Mouse (Mus musculus) hindbrain, embryonic 12.5 days (tissue): ENCODE measurements around the gene Tdrkh. TPM values are rescaled to one million over a fixed set of nuclear protein-coding genes. Genes with fewer than 3 reads are reported as not detected.

Source experiments
- ATAC-seq: fragments of 200-750 bp; cut with Nextera tagmentation; 2 replicates; pipeline ENCODE4 v1.8.0; 2017; ENCODE audit warnings: moderate TSS enrichment; ENCODE audit not compliant: low FRiP score
- H3K27ac ChIP-seq: fragments of 300-500 bp; sonication (generic); 2 replicates; pipeline ENCODE4 v1.5.1; 2016; ENCODE audit warnings: mild to moderate bottlenecking
- H3K27me3 ChIP-seq: fragments of 300-500 bp; sonication (generic); 2 replicates; pipeline ENCODE4 v1.6.1; 2016; ENCODE audit warnings: mild to moderate bottlenecking
- H3K36me3 ChIP-seq: fragments of 300-500 bp; sonication (generic); 2 replicates; pipeline ENCODE4 v1.6.1; 2016; ENCODE audit warnings: mild to moderate bottlenecking
- H3K4me1 ChIP-seq: fragments of 300-500 bp; sonication (generic); 2 replicates; pipeline ENCODE4 v1.6.1; 2016
- H3K4me2 ChIP-seq: fragments of 300-500 bp; sonication (generic); replicated peaks from 2 replicates; pipeline ENCODE4 v1.6.1; 2016; ENCODE audit warnings: mild to moderate bottlenecking
- H3K4me3 ChIP-seq: fragments of 300-500 bp; sonication (generic); 2 replicates; pipeline ENCODE4 v1.5.1; 2016; ENCODE audit warnings: mild to moderate bottlenecking
- H3K9ac ChIP-seq: fragments of 300-500 bp; sonication (generic); 2 replicates; pipeline ENCODE4 v1.6.1; 2016; ENCODE audit warnings: mild to moderate bottlenecking, moderate library complexity
- H3K9me3 ChIP-seq: fragments of 300-500 bp; sonication (generic); replicated peaks from 2 replicates; pipeline ENCODE4 v1.6.1; 2016; ENCODE audit warnings: mild to moderate bottlenecking
- WGBS: fragments of 180-500 bp; shearing (Covaris S2); methylation state at CpG from one replicate; pipeline ENCODE4 v1.1.7; 2016; 5-methylcytosine and 5-hydroxymethylcytosine counted together
- polyA plus RNA-seq: library from polyadenylated mRNA; unstranded; fragments of >200 nt; fragmentation: Nextera tagmentation; extraction: Ambion mirVana; gene quantifications from 2 replicates; pipeline ENCODE4 v1.2.1, GENCODE M21; 2016

Gene Tdrkh
- polyA plus RNA-seq, 1 experiment from 2014 or later = 48.7 TPM

GRCm38 (mm10) chr3:94482764-94483385, 69.8 kb downstream of the Tdrkh start:
- H3K4me1 ChIP-seq = peaks cover 77% of the 10 kb centered on the region
- peak overlapping the region; percentile 82; the same call in 1 of the 2 replicates for H3K4me2 ChIP-seq
- no peak overlapping the region for H3K4me3 ChIP-seq
- whole genome bisulfite sequencing = 84% methylated on average over 17 of the region's 17 CpGs
- H3K27ac ChIP-seq = peak overlapping the region; percentile 93
- peaks cover 11% of the 10 kb centered on the region; the same call in 1 of the 2 replicates for H3K27me3 ChIP-seq
- H3K9ac ChIP-seq = no peak overlapping the region
- peaks cover 37% of the 10 kb centered on the region for H3K36me3 ChIP-seq
- ATAC-seq = no peak
- H3K9me3 ChIP-seq = no peaks in the 10 kb centered on the region

GRCm38 (mm10) chr3:94483790-94484439, 70.8 kb downstream of the Tdrkh start:
- peaks cover 8% of the 10 kb centered on the region; the same call in 1 of the 2 replicates for H3K27me3 ChIP-seq
- peak; percentile 94 for ATAC-seq
- peak overlapping the region; percentile 45; the same call in 1 of the 2 replicates for H3K9ac ChIP-seq
- WGBS = 8% methylated on average over 20 of the region's 20 CpGs
- peak overlapping the region; percentile 49 for H3K4me2 ChIP-seq
- peaks cover 46% of the 10 kb centered on the region for H3K36me3 ChIP-seq
- peak overlapping the region; percentile 17 for H3K4me3 ChIP-seq
- H3K9me3 ChIP-seq = no peaks in the 10 kb centered on the region
- peaks cover 77% of the 10 kb centered on the region for H3K4me1 ChIP-seq
- peak overlapping the region; percentile 93 for H3K27ac ChIP-seq

Other genes starting within 250 kb of the Tdrkh start
- not detected in 2 replicates for gene Gm10696, start 235.1 kb upstream of the Tdrkh start, polyA plus RNA-seq
- not detected in 2 replicates for gene Gm5286, start 216.6 kb upstream of the Tdrkh start, polyA plus RNA-seq
- gene Gm4778, start 149.2 kb upstream of the Tdrkh start, polyA plus RNA-seq = not detected in 2 replicates
- 16.1 and 18.1 TPM in 2 replicates for gene Them4, start 103.2 kb upstream of the Tdrkh start, polyA plus RNA-seq
- gene Them5, start 71.2 kb upstream of the Tdrkh start, polyA plus RNA-seq = not detected in 2 replicates
- gene C2cd4d, start 50.8 kb upstream of the Tdrkh start, polyA plus RNA-seq = 2.4 and 2.5 TPM in 2 replicates
- 0.76 and 0.82 TPM in 2 replicates for gene Rorc, start 40.5 kb upstream of the Tdrkh start, polyA plus RNA-seq
- gene Lingo4, start 14.8 kb upstream of the Tdrkh start, polyA plus RNA-seq = 0.52 and 0.53 TPM in 2 replicates
- 58.0 and 67.5 TPM in 2 replicates for gene Mrpl9, start 30.0 kb downstream of the Tdrkh start, polyA plus RNA-seq
- 0.77 and 1.0 TPM in 2 replicates for gene Oaz3, start 30.6 kb downstream of the Tdrkh start, polyA plus RNA-seq
- gene Celf3, start 65.0 kb downstream of the Tdrkh start, polyA plus RNA-seq = 196 and 207 TPM in 2 replicates
- gene Riiad1, start 67.1 kb downstream of the Tdrkh start, polyA plus RNA-seq = 18.7 and 19.3 TPM in 2 replicates
- gene Snx27, start 169.4 kb downstream of the Tdrkh start, polyA plus RNA-seq = 68.7 and 73.3 TPM in 2 replicates
- not detected in 2 replicates for gene Gm10972, start 229.8 kb downstream of the Tdrkh start, polyA plus RNA-seq
- 2.9 and 4.1 TPM in 2 replicates for gene Tuft1, start 245.6 kb downstream of the Tdrkh start, polyA plus RNA-seq